Mouse (Mus musculus): ENCODE measurements around the gene Ube2z.
A peak's percentile ranks its signal among the peaks of the same experiment; 100 is the strongest.
"Not testable (repeated sequence)": the region's sequence is repeated elsewhere in the genome, so short reads cannot be mapped to it uniquely, and the experiment has no call there.

The Ube2z gene

DNA sequence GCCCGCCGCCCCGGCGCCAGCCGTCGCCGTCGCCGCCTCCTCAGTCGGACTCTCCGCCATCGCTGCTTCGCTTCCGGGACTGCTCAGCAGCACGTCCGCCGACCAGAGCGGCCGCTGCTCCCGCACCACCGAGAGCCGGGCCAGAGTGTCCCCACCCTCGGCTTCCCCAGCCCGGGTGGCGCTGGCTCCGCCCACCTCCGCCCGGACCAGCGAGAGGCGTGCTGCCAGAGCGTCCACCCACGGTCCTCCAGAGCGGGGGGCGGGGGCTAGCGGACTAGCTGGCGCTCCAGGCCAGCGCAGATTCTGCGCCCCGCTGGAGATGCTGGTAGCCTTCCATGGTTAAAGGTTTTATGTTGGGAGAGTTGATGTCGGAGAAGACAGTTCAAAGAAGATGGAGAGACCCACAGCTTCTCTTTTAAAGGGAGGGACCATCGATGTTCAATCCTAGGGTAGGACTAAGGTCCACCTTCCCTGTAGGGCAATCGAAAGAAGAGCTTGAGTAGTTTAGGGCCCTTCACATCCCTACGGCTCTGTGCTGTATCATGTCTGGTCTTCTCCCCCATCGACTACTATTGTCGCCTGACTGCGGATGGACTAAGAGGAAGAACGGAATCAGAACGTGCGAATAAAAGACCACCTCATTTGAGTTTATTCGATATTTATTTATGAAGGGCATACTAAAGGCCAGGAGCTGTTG is at the start of gene Ube2z:
Gene Ube2z (minus strand): TSS at position 174 of the 697 bp plus-strand sequence.
- peak; percentile 97 to 98 for DNase-seq (ENCODE audit: low spot score in 2 of 2)

DNA sequence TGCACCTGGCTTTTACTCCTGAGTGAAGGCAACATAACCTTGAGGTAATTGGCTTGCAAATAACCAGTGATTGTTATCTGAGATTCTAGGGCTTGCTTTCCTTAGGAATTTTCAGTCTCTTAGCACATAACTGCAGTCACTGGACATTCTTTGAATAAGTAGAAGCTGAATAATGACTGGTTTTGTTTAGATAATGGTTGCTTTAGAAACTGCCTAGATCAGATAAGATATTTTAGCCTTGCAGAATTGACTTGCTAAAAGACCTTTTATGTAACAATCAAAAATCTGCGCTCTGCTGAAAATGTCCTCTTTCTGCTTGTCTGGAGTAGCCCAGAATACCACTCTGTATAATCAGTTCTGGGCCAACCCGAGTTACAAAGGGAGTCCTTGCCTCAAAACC is 48.9 kb upstream of the Ube2z start:
- DNase-seq (ENCODE audit: low spot score in 2 of 2) = no peak

DNA sequence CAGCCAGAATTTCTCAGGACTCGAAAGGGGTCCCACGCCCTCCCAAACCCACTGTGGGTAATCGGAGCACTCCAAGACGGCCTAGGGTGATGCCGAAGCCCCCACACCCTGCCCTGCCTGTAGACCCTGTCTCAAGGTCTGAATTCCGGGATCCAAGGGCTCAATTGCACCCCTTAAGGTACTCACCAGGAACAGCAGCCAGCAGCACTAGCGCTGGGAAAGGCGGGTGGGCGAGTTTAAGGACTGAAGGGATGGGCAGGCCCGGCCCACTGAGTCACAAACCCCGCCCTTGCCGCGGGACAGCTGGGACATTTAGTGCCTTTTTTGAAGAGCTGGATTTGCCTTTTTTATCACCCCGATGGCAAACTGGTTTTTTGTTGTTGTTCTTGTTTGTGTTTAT is 46.6 kb upstream of the Ube2z start, which contains the start of gene Calcoco2:
Gene Calcoco2 (minus strand): TSS at position 214 of the 400 bp plus-strand sequence.
- no peak for DNase-seq (ENCODE audit: low spot score in 2 of 2)

DNA sequence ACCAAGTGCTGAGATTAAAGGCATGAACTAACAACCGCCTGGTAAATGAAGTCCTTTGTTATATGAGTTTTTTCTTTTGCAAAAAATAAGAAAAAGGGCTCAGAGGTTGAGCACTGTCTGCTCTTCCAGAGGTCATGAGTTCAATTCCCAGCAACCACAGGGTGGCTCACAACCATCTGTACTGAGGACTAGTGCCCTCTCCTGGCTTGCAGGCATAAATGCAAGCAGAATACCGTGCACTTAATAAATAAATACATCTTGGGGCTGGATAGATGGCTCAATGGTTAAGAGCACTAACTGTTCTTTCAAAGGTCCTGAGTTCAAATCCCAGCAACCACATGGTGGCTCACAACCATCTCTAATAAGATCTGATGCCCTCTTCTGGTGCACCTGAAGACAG is 45.8 kb upstream of the Ube2z start:
- not testable (repeated sequence) for DNase-seq (ENCODE audit: low spot score in 2 of 2)

DNA sequence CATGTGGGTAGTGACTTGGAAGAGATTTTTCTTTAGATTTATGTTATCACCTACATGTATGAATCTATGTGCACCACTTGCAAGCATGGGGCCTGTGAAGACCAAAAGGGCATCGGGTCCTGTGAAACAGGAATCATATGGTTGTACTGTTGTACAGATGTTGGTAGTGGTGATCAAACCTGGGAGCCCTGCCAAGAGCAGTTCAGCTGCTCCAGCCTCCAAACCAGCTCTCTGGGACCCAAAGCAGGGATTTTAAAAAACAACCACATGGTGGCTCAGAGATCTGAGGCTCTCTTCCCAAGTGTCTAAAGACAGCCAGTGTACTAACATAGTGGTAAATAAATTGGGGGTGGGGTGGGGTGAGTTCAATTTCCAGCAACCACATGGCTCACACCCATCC is 43.2 kb upstream of the Ube2z start:
- no peak for DNase-seq (ENCODE audit: low spot score in 2 of 2)

DNA sequence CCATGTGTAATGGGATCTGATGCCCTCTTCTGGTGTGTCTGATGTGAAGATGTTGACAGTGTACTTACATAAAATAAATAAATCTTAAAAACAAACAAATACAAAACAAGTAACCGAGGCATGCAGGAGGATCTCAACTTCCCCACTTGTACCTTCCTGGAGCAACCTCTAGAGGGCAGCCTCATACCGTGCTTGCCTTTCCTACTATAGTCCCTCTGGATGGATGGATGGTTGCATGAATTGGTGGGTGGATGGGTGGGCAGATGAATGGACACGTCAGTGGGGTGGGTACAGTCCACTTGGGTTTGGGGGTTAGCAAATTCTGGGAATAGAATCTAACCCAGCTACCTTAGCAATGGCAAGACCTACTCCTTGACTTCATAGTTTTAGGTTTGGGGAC is 28.2 kb upstream of the Ube2z start:
- DNase-seq (ENCODE audit: low spot score in 2 of 2) = peak in 1 of 2 experiments; percentile 27

DNA sequence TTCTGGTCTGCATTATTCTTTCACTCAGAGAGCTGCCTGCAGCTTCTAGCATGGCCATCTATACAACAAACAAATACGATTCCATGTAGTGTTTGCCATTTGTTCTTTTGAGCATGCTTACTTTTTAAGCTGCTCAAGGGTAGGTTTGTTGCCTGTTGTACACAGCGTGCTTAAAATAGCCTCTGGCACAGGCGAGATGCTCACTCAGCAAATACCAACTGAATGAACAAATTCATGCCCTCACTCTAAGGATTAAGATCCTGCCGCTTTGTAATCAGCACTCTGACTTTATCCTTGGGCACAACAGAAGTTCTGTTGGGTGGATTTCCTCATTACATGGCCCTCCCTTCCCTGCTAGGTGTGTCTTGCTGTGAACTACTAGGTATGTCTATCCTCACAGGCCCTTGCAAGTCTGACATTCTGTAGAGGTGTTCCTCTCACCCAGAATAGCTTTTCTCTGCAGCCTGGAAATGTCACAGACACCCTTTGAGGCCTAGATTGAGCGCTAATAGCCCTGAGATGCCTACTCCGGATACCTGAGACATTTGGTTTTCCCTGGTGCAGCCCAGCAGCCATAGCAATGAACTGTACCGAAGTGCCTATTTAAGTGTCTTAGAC is 27.6 kb upstream of the Ube2z start:
- DNase-seq (ENCODE audit: low spot score in 2 of 2) = no peak

DNA sequence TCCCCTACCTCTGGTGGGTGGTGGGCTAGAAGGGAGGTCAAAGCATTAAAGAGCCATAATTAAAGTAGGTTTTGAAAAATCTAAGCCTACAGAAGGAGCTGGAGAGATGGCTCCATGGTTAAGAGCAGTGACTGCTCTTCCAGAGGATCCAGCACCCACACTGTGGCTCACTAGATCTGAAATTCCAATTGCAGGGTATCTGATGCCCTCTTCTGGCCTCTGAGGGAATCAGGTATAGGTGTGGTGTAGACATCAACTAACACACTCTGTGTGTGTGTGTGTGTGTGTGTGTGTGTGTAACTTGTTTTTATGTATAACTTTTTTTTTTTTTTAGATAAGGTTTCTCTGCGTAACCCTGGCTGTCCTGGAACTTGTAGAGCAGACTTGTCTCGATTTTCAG is 25.9 kb upstream of the Ube2z start:
- DNase-seq (ENCODE audit: low spot score in 2 of 2) = no peak

DNA sequence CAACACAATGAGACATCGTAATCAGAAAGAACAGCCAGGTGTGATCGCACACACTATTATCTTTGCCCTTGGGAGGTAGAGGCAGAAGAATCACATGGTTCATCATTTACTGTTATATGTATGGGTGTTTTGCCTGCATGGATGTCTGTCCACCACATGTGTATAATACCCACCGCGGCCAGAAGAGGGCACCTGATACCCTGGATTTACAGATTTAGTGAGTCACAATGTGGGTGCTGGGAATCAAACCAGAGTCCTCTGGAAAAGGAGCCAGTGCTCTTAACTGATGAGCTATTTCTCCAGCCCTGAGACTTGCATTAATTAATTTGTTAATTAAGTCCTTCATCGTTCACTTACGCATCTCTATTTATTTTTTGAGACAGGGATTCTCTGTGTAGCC is 22.8 kb upstream of the Ube2z start:
- no peak for DNase-seq (ENCODE audit: low spot score in 2 of 2)

DNA sequence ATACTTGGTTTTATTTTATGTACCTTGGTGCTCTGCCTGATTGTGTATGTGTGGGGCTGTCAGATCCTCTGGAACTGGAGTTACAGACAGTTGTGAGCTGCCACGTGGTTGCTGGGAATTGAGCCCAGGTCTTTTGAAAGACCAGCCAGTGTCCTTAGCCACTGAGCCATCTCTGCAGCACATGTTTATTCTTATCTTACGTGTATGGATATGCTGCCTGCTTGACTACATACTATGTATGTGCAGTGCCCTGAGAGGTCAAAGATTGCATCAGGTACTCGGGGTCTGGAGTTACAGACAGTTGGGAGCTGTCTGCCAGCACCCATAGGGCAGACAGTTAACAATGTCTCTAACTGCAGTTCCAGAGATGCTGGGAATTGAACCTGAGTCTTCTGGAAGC is 17.5 kb upstream of the Ube2z start:
- DNase-seq (ENCODE audit: low spot score in 2 of 2) = no peak

DNA sequence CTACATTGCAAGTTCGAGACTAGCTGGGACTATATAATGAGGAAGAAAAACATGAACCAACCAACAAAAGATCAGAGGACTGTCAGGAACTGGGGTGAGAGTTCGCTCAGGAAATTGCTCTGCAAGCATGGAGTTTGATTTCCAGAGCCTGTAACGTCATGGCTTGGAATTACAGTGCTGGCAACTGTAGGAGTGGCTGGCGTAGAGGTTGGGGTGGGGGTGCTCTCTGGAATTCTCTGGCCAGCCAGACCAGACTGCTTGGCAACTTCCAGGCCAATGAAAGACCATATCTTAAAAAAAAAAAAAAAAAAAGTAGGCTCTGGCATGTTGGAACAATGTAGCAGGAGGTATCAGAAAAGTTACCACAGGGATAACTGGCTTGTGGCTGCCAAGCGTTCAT is 15.5 kb upstream of the Ube2z start:
- no peak for DNase-seq (ENCODE audit: low spot score in 2 of 2)

DNA sequence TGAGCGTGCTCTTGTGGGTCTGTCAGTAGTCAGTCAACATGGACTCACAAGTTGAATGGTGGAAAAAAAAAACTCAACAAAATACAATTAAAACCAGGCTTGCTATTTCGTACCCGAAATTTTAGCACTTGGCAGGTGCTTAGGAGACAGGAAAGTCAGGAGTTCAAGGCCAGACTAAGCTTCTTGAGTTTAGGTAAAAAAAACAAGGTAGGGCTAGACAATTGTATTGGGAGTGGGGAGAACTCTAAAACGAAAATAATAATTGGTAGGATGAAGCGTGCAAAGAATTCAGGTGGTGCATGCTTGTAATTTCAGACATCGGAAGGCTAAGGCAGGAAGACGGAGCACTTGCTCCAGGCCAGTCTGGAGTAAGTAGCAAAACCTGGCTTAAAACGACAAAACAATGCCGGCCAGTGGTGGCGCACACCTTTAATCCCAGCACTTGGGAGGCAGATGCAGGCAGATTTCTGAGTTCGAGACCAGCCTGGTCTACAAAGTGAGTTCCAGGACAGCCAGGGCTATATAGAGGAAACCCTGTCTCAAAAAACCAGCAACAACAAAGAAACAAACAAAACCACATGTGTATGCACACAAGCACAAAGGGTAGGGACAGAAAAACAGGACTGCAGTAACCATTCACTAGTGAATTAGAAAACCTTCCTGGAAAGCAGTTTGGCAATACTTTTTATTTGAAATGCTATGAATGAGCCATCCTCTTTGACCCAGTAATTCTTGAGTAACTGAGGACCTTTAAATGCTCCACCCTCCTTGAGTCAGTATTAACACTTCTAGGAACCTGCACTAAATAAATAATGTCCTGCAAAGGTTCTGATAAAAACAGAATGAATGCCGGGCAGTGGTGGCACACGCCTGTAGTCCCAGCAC is 11.3 kb upstream of the Ube2z start:
- DNase-seq (ENCODE audit: low spot score in 2 of 2) = no peak

DNA sequence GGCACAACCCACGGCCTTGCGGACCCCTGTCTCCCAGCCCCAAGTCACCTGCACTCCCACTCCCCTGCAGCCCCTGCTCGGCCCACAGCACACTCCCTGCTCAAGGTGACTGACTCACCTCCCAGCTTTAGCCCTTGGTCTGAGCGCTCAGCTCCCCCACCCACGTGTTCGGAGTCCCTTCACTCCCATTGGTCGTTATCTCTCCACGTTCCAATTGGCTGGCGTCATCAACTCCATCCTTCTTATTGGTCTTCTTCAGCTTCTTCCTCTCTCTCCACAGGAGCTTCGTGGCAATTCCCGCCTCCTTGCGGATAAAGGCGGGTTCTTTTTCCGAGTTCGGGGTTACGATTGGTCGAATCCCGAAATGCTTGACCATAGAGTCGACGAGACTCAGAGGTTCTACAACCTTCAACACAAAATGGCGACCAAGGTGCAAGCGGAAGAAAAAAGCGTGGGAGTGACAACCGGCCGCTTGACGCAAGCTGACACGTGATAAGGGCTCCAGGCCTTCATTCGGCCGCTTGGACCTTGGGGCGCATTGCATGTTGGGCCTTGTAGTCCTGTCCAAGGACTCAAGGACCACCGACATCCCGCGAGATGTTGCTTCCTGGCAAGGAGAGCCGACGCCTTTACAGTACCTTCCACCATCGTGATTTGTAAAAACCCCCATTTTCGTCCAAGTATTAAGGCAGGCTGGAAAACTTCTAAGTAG is 10.5 kb upstream of the Ube2z start, which contains the start of gene Atp5g1:
Gene Atp5g1 (minus strand): TSS at position 162 of the 712 bp plus-strand sequence.
- peak; percentile 99 to 100 for DNase-seq (ENCODE audit: low spot score in 2 of 2)

DNA sequence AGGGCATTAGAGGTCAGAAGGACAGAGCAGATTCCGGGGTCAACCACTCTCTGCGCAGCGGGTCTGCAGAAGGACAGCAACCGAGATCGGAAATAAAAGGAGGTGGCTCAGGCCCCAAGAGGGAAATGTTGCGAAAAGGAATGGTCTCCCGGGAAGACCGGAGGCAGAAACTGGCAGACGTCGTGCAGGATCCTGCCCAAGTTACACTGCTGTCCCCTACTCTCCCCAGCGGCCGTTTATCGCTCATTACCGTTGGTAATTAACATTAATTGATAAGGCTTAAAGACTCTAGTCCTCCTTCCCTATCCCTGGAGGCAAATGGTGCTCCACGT is 10.0 kb upstream of the Ube2z start:
- no peak for DNase-seq (ENCODE audit: low spot score in 2 of 2)

DNA sequence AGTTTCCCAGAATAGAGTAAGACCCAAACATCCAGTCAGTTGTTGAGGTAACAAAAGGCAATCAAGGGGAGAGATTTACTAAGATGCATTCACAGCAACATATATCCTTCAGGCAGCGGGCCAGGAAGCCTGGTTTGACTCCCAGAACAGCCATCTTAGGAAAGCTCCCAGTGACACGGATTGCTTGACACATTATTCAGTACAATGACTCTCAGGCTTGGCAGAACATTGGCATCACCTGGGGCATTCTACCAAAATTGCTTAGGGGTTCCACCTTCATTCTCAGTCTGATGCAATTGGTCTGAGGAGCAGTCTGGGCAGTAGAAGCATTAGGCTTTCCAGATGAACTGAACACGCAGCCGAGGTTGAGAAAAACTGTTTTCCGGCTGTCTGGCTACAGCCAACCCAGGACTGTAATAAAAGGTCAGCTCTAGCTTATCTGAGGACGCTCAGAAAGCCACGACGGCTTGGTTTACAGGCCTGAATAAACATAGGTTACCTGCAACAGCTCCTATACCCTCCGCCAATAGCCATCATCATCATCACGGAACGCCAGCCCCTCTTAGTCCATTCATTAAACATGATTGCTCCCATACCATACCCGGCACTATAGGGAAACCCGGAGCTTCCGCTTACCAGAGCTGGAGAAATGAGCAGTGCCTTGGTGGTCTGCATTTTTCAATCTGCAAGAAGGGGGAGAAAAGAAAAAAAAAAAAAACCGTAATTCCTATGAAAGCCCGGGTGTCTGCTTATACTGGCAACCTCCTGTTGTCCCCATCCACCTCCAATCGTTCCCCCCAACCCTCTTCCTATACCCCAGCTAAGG is 9.4 kb upstream of the Ube2z start:
- DNase-seq (ENCODE audit: low spot score in 2 of 2) = peak; percentile 17 to 36

DNA sequence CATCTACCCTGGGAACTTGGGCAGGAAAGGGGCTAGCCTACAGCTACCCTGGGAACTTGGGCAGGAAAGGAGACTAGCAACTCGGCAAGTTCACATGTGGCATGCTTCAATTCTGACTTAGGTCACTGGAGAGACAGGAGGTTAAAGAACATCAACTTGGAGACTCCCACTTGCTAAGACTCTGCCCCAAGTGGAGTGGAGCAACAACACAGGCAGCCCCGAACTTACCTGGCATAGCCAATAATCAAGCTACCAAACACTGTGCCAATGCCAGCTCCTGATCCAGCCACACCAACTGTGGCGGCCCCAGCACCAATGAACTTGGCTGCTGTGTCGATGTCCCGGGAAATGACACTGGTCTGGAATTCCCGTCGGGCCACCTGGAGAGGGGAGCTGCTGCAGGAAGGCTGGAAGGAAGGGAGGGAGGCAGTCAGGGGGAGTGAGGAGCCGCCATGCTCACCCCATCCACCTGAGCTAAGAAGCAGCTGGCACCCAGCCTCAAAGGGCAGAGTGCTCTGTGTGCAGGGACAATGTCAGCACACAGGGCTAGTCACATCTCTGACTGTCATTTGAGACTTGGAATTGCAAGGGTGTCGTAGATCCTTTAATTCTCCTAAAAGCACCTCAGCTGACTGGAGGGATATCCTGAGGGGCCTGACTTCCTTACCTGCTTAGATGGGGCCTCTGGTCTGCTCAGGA is 8.3 kb upstream of the Ube2z start:
- no peak for DNase-seq (ENCODE audit: low spot score in 2 of 2)

DNA sequence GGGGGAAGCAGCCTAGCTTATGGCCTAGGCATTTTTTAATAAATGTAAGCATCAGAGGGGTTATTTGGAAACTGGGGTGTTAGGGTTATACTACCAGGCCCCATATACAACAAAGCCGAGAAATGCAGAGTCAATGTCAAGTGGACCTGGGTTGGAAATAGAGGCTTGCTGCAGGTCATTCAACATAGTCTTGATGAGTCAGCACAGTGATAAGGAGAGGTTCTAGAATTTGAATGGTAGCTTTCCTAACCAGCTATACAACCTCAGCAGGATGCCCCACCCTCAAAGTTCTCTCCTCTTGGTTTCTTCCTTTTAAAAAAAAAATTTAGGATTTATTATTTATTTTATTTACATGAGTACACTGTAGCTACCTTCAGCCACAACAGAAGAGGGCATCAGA is 5.8 kb upstream of the Ube2z start:
- DNase-seq (ENCODE audit: low spot score in 2 of 2) = no peak

DNA sequence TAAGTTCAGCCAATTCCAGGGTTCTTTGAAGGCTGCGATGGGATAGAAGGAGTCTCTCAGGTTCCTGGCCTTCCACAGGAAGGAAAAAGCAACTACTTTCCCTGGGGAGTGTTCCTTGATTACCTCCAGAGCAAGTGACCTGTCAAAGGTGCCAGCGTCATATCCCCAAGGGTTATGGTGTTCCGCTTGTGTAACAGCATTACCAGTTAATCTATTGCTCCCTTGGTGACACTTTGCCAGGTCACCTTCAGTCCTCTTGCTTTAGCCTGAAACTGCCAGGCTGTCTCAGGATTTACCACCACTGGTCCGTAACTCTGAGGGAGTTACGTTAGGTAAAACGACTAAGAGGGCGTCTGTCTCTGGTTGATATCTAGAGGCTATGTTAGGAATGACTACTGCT is 5.2 kb upstream of the Ube2z start:
- DNase-seq (ENCODE audit: low spot score in 2 of 2) = no peak

DNA sequence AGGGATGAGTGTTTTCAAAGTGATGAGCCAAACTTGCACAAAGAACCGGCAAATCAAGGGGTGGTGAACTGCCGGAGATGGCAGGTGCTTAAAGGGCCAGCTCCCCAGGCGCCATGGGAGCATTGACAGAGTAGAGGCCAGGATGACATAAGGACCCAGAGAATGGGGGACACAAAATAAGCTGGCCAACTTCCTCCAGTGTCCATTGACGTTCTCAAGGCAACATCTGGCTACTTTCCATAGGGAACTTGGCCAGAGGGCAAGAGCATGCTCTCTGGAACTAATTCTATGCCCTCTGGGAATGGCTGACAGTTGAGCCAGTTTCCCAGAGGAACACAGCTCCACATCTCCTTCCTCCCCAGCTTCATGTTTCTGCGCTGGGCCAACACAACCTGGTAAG is 3.0 kb upstream of the Ube2z start:
- DNase-seq (ENCODE audit: low spot score in 2 of 2) = no peak

DNA sequence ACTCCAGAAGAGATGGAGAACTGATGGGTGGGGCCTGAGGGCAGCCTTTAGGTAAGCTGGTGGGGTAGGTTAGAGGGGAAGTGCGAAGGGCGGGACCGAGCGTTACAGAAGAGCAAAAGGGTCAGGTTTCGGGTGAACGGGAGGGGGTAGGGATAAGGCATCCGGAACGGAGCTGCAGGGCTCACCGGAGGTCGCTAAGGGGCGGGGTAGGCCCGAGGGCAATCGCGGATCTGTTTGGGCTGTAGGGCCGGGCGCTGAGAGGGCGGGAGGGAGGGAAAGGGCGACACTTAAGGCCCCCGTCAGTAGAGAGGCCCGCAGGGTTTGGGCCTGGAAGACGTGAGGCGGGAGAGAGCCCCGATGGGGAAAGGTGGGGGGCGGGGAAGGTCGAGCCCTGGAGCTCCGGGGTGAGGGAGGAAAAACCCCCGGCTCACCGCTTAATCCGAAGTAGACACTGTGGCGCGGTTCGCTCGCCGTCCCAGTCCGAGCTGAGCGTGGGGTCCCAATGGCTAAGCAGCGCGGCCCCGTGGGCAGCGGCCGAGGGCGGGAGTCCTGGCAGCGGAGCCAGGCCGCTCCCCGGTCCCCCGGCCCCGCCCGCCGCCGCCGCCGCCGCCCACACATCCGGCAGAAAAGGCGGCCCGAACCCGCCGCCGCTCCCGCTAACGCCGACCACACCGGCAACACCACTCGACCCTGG is 520 bp downstream of the Ube2z start:
- no peak for DNase-seq (ENCODE audit: low spot score in 2 of 2)

All from frontal cortex, postnatal 36 days (tissue).